Mouse (Mus musculus) heart, postnatal 14 days (tissue): ENCODE data around the gene Fat1. TPM values are rescaled to one million over a fixed set of nuclear protein-coding genes. Genes with fewer than 3 reads are reported as not detected.
"Not testable (repeated sequence)": the region's sequence is repeated elsewhere in the genome, so short reads cannot be mapped to it uniquely, and the experiment has no call there.

Experiments
- DNase-seq, 2 experiments: peaks; one replicate each; pipeline ENCODE4 v3.0.0; 2021 to 2022
- intact Hi-C: fragments of 180-260 bp; cut with DNase I; formaldehyde crosslinking; loops from one replicate; pipeline ENCODE4 v1.15.1; 2025
- total RNA-seq, 2 experiments: library from RNA; stranded (reverse); gene quantifications; 2 replicates each; pipeline ENCODE4 v1.2.3; 2021

Fat1 gene
- total RNA-seq, 2 experiments from 2014 or later: 23.6 to 24.9 TPM

GRCm38 (mm10) chr8:45056810-45057209, 121.6 kb downstream of the Fat1 start:
- intact Hi-C loops: no loop called here
- DNase-seq: no peak

GRCm38 (mm10) chr8:45060083-45060482, 124.8 kb downstream of the Fat1 start:
- DNase-seq: no peak
- intact Hi-C loops: no loop called here

- intact Hi-C loops: no loop called here
- DNase-seq: no peak
Observed at GRCm38 (mm10) chr8:45062311-45062710, 127.1 kb downstream of the Fat1 start.

GRCm38 (mm10) chr8:45062982-45063924, 128.0 kb downstream of the Fat1 start:
- intact Hi-C loops: no loop called here
- no peak for DNase-seq

GRCm38 (mm10) chr8:45064197-45064869, 129.1 kb downstream of the Fat1 start:
- intact Hi-C loops: no loop called here
- DNase-seq: no peak

- DNase-seq, intact Hi-C loops: not testable (repeated sequence)
Observed at GRCm38 (mm10) chr8:45065391-45065790, 130.1 kb downstream of the Fat1 start.

GRCm38 (mm10) chr8:45068759-45069386, 133.6 kb downstream of the Fat1 start, which contains the start of gene Mtnr1a:
TSS of gene Mtnr1a (plus strand) at chr8:45069137.
- peak; percentile 86 to 94 for DNase-seq
- intact Hi-C loops: loop anchor here (1.0 kb wide), 1 partner anchor 169 kb away; no protein-coding TSS in a partner anchor

- intact Hi-C loops: no loop called here
- no peak for DNase-seq
Observed at GRCm38 (mm10) chr8:45070949-45071348, 135.7 kb downstream of the Fat1 start.

- no peak for DNase-seq
- intact Hi-C loops: no loop called here
Observed at GRCm38 (mm10) chr8:45080850-45081249, 145.6 kb downstream of the Fat1 start.

GRCm38 (mm10) chr8:45093599-45093998, 158.4 kb downstream of the Fat1 start:
- no peak for DNase-seq
- intact Hi-C loops: no loop called here

Other genes starting within 250 kb of the Fat1 start
- not detected for gene Mtnr1a, start 133.7 kb downstream of the Fat1 start, total RNA-seq